Mouse (Mus musculus): ENCODE data around the gene Vps29.

DNA sequence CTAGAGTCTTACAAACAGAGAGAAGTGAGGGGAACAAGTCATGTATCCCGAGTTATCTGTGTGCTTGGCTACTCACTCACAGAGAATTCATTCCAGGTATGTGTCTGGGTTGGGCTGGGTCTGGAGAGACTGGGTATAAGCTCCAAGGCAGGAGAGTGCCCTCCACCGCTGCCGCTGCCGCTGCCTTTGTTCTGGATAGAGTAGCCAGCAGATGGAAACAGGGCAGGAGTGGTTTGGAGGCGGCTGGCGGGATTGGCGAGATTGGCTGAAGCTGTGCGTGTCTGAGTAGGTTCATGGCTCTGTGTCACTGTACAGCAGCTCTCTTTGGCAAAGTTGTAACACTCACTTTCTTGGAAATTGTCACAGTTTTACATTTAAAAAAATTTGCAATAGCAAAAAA, 30.6 kb upstream of the Vps29 start:
- TF ChIP-seq CTCF (IDR thresholded peaks at IDR 0.05; ENCODE audit: borderline replicate concordance, insufficient read depth, low read depth, low read length) (no peak), POLR2A (IDR thresholded peaks at IDR 0.05; ENCODE audit: borderline replicate concordance, insufficient read depth, low read length) (no peak)
